Mouse (Mus musculus) telencephalon, adult 2 months (tissue): Measurements from ENCODE around the gene Olfr1396.

ENCODE experiments used
- DNase-seq: peaks from one replicate; pipeline ENCODE4 v3.0.0-alpha.2; 2011; ENCODE audit warnings: low read depth, low spot score

The Olfr1396 gene

DNA sequence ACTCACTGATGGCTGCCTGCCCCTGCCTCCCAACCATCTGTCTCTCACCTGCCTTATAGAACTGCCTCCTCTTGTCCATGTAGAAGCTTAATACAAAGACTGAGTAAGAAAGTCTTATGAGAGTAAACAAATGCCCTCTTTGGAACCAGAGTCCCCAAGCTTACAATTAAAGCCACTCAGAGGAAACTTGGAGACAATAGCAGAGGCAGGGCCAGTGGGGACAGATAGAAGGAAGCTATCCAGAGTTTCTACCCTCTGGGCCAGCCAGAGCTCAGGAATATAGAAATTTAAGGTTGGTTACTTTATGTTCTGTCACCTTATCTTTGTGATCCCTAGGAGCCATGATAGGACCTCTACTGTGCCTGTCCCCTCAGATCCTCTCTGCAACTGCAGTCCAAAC, at the start of gene Olfr1396:
Gene Olfr1396, minus strand, starts transcription at position 101 of the 400 bp plus-strand sequence.
- DNase-seq, result no peak

DNA sequence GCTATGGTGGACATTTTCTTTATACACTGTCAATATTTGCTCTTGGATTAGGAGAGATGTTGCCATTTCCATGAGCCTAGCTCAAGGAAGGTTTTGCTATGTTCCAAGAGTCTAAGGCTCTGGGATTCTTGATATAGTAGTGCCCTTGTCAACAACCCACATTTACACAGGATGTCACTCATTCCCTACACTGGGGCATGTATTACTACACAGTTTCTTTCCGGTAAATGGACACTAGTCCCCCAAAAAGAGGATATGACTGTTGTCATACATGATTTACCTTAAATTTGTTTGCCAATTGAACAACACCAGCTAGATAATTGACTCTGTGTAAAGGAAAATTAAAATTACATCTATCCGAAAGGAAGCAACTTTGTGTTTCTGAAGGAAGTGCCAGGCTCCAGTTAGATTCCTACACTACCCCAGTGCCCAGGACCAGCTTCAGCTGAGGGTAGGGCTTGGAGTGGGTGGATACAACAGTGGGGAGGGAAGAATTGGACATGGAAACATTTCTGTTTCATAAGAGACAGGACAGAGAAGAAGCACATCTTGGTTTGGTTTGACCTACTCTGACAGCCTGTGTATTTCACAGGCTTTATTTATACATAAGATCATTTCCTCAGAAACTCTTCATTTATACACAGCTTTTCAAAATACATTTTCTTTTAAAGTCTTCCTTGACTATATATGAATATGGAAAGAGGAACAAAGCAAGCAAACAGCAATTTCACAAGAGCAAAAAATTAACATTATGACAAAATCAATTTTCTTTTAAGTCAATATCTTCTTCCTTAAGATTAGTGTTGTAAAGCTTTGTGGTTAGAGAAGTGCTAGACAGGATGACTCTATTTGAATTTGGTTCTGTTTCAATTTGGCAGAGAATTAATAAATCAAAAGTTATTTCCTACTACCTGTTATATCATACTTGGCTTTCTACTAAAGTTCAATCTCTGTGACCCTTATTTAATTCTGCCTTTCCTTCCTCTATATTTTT, 42.4 kb upstream of the Olfr1396 start:
- DNase-seq, result no peak

DNA sequence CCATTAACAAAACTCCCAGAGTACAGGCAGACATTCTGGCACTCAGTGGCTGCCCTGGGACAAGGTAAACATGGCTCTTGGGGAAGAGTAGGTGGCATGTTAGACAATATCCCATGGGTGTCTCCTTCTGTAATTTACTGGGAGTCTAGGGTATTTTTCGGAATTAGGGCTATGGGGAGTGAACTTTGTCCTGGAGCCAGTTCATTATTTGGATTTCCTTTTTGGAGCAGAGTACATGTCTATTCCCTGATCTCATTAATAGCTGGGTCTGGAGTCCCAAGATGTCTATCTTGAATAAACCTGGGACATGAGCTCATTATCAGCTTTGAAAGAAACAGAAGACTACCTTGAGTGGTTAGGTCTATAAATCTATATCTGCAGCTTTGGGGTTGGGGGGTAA, 39.4 kb upstream of the Olfr1396 start, which contains the start of gene Olfr1394:
Gene Olfr1394, plus strand, starts transcription at position 301 of the 400 bp plus-strand sequence.
- no peak for DNase-seq

DNA sequence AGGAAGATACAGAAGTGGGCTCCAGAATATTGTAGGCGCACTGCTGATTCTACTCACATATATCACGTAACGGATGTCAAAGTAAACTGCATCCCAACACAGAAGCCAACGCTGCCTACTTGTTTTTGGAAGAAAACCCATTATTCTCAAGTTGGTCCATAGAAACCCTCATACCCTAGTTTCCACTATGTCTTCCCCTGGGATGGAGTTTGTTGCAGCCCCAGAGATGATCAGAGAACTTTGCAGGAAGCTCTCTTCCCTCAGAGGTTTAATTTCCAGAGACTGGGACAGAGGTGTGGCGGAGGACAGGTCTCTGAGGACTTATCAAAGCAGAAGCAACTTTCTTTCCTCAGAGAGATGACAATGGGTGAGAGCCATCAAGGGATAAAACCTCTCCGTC, 27.3 kb upstream of the Olfr1396 start, which contains the start of gene Olfr1395:
Gene Olfr1395, plus strand, starts transcription at position 301 of the 400 bp plus-strand sequence.
- DNase-seq, result no peak

DNA sequence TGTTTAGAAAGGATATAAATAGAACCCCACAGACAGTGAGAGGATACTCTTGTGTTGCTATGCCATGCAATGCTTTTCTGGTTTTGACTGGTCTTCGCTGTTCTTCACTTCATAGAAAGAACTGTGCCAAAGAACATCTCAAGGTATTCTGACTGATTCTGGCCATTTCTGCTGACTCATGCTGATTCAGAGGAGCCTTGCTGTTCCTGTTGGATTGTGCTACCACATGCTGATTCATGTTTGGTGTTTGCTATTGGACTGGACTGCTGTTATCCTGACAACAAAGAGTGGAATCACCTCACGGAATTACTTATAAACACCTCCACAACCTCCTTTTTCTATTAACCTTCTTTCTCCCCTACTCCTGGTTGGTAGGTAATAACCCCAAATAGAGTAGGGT, 9.5 kb upstream of the Olfr1396 start:
- DNase-seq, result no peak

DNA sequence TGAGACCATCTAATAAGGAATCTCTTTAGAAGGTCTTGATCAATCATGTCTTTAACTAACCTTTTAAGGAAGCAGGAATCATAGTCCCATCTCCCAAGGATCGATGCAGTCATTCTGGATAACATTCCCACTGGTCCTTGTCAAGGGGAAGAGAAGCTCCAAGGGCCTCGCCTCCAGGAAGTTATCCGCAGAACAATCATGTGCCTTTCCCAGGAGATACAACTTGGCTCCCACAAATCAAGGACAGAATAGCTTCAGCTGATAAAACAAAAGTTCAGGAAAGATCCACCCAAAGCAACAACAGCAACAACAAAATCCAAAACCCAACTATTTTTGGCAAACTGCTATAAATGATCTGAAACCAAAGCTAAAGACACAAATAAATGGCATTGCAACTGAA, 5.0 kb upstream of the Olfr1396 start:
- no peak for DNase-seq

DNA sequence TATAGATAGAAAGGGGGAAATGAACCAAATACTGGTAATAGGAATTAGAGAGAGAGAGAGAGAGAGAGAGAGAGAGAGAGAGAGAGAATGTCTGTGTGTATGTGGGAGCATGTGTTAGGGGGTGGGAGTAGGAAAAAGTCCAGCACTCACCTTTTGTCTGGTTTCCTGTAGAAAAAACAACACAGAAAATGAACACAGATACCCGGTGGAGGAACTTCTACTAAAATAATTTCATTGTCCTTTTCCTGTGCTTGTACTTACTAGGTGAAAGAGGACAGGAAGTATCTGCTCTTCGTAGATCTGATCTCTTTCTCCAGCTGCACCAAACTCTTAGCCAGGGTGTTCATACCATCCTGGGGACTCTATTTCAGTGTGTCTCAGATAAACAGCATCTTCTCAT, 516 bp downstream of the Olfr1396 start:
- DNase-seq, result no peak

DNA sequence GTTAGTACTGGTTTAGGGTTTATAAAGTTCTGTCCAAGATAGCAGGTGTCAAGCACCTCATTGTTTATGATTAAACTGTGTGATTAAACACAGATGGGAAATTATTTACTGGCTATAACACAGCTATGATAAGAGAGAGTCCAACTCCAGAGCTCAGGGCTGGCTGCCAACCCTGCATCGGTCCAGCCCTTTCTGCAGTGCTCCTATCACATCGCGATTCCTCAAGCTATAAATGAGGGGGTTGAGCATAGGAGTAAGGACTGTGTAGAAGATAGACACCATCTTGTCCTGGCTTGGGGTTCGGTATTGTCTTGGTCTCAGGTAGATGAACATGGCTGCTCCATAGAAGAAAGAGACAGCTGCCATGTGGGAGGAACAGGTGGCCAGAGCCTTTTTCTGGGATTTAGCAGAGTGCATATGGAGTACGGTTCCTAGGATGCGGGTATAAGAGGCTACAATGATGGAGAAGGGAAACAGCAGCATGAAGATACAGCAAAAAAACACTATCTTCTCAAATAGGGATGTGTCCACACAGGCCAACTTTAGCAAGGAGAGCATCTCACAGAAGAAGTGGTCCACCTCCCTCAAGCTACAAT, 2.0 kb downstream of the Olfr1396 start:
- DNase-seq, result no peak

DNA sequence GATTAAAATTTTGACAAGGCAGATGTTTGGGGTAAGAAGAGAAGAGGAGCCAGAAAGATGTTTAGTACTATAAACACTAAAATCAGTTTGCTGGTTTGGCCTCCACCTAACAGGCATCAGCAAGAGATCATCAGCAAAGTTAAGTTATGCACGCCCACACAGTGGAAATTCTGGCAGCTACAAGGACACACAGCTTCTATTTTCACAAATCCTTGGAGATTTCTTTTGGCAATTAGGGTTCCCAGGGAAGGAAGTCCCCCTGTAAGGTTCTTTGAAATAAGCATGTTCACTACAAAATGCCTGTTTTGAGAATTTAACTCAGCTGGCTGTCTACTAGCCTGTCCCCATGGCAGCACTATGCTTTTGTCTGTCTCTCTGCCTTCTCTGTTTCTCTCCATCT, 3.7 kb downstream of the Olfr1396 start:
- DNase-seq, result no peak

DNA sequence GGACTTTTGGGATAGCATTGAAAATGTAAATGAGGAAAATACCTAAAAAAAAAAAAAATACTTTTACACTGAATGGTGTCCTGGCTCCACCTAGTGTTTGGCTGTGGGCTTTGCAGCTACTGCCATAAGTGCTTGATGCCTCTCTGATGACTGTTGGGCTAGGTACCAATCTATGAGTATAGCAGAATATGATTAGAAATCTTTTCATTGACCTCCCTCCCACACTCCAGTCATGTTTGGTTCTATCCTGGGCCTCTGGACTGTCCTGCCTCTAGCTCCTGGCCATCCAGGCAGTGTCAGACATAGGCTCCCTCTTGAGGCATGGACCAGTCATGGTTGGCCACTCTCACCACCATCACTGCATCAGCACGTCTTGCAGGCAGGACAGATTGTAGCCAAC, 5.8 kb downstream of the Olfr1396 start:
- DNase-seq, result no peak

DNA sequence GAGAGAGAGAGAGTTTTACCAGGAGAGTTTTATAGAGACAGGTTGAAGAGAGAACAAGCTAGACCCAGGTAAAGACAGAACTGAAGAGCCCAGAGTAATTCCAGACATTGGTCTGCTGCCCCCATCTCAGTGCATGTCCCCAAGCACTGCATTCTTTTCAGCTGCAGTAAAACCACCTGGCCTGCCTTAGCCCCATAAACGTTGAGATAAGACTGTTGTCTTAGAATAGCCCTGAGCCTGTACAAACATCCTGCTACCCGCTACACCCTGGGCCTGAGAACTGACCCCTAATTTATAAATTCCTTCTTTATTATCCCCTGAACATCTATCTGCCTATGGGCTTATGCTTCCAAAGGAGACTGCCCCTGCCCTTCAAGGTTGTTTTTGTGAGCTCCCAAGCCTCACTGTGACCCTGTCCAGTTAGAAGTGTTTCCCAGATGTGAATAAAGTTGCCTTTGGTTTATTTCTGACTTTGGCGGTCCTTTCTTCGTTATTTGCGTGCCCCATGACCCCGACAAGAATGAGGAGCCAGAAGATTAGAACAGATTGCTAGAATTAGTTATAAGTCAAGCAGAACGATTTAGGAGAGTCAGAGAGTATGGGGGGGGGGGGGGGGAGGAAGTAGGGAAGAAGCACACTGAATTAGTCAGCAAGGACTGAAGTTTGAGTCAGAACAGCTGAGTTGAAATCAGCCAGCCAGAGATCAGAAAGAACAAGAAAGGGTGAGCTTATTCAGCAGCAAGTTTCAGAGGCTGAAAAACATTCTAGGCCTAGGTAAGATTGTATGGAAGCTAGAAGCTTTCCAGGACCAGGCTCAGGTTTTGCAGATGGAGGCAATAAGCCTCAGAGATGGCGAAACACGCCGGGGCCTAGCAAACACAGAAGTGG, 6.8 kb downstream of the Olfr1396 start:
- DNase-seq, result no peak

DNA sequence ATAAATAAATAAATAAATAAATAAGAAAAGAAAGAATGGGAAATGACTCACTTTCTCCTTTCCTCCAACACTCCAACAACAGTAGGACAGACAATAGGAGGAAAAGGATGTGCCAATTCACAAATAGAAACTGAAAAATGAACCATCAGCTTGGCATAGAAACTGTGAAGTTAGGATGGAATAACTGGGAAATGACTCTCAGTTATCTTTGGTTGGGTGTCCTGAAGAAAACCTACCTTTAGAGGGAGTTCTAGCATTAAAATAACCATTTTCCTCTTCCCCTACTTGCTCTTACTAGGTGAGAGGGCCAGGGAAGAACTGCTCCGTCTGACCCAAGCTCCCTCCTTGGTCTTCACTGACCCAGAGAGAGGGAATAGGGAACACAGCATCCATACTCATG, 8.9 kb downstream of the Olfr1396 start:
- no peak for DNase-seq

DNA sequence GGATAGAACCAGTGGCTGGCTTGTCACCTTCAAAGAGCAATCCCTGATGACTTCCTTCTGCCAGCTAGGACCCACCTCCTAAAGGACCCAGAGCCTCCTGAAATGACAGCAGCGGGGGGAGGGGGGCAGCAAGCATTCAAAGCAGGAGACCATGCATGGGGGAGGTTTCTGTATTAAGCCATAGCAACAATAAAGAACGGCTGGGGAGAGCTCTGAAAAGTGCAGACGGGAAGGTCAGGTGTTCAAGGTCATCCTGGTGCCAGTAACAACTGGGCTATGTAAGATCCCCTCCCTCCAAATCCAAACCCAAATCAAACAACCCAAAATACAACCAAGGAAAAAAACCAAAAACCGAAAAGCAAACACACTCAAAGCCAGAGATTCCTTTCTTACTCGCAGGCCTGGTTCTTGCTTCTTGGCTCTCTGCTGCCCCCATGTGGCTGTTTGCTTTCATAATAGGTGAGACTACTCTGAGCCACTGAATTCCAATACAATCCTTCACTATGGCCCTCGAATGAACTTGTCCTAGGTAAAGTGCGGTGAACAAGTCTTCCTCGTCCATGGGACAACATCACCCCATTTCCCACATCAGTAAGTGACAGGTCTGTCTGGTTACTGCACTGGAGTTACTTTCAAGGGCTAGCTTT, 11.5 kb downstream of the Olfr1396 start:
- peak; percentile 52 for DNase-seq

DNA sequence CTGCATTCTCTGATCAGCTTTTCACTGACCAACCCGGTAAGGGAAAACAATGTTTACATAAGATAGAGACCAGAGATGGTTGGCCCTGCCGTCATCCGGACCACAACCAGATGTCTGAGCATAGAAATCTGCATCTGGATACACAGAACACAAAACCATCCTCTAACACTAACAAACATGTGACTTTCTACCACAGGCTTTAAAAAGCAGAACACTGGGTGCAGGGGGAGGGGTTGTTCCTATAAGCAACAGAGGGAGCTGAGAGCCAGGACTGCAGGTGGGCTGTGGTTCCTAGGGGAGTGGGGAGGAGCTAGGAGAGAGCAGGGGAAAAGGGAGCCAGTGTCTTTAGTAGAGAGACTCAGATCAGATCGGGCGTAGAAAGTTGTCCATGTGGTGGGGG, 13.2 kb downstream of the Olfr1396 start:
- DNase-seq, result no peak

DNA sequence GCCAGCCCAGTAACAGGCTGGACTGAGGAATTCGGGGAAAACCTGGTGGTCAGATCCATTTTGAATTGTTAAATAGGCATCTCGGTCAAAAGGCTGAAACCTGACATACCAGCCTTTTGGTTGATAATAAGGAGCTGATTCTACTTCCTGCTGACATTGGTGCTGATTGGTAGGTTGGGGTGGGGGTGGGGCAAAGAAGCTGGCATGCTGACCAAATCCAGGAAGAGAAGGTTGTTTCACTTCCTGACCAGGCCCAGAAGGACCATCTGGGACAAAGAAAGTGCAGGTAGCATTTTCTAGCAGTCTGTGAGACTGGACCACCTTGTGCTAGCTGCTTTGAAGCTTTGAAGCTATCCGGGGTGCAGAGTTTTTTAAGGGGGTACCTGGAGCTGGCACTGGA, 14.3 kb downstream of the Olfr1396 start:
- no peak for DNase-seq

DNA sequence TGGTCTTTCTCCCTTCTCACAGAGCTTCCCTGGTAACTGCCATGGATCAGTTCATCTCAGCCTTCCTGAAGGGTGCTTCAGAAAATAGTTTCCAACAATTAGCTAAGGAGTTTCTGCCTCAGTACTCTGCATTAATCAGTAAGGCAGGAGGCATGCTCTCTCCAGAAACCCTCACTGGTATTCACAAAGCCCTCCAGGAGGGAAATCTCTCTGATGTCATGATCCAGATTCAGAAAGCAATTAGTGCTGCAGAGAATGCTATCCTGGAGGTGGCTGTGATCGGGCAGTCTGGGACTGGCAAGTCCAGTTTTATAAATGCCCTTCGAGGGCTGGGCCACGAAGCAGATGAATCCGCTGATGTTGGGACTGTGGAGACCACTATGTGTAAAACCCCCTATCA, 19.3 kb downstream of the Olfr1396 start:
- DNase-seq, result no peak

DNA sequence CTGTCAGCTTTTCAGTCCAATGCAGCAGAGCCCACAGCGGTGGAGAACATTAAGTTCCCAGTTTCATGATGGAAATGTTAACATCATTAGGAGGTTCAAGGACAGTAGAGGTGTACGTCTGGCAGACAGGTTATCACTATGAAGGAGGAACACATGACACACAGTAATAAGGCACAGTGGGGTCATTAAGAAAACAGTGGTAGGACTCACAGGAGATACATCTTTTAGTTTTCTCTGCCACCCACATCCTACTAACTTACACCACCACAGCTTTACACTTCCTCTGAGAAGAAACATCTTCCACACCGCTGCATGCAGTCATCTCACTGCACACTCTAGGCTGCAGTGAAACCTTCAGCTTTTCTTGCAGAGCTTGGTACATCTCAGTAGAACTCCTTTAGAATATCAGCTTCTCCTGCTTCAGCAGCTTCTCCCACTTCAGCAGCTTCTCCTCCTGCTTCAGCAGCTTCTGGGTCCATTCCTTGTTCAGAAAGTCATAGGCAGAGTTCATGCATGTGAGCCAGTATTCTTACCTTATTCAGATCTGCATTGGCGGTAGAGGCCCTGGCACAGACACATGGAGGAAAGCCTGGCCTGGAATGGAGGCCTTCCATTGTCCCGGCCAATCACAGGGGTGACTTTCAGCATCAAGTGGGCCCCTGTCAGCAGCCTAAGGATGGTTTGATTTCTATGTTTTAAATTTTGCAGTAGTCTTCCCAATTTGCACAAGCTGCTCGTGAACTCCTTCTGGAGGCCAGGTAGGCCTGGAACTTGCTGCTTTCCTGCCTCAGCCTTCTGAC, 20.6 kb downstream of the Olfr1396 start:
- no peak for DNase-seq

DNA sequence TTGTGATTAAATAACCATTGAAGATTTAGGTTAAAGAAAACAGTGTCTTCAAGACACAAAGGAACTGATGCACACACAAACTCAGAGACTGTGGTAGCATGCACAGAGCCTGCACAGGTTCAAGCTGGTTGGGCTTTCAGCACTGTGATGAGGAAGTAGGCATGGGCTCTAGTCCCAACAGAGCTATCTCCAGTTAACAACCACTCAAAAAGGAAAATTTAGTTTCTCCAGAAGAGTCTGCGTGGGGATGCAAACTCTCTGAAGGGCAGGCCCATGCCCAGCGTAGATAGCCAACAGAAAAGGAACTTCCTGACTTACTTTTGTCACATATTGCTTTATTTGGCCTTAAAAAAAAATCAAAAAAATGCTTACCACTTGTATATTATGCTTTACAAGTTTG, 21.9 kb downstream of the Olfr1396 start:
- no peak for DNase-seq

DNA sequence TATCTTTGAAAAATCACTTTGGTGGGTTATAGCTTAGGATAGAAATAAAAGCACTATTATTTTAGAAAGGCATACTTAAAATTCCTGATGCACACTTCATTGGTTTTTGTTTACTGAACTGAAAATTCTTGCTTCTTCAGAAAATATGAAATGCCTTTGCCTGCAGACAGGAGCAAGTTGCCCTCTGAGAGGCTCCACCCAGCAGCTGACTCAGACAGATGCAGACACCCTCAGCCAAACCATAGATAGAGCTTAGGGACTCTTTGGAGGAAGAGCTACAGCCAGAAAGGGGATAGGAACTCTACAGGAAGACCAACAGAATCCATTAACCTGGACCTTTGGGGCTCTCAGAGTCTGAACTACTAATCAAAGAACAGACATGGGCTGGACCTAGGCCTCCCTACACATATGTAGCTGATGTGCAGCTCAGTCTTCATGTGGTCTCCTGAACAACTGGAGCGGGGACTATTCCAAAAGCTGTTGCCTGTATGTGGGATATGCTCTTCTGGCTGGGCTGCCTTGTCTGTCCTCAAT, 22.6 kb downstream of the Olfr1396 start:
- no peak for DNase-seq

DNA sequence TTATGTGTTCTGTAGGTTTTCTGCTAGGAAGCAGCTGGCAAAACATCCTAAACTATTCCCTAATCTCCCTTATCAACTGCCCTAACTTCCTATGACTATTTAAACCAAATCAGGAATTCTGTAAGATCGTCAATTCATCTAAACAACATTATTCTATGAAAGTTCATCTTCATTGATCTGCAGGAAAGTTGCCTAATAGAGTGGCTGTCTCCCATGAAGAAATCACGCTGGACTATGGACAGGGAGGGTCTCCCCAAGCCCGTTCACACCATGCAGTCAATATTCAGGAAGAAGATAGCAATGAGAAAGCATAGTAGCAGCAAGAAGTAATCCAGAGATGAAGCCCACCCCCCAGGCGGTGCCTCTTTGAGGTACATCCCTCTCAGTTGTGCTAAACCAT, 23.5 kb downstream of the Olfr1396 start:
- no peak for DNase-seq
